Mouse (Mus musculus) erythroblast, embryonic 14.5 days (primary cell): ENCODE data around the gene Znrf3.

ENCODE experiments used
- GATA1 ChIP-seq: IDR thresholded peaks from 2 replicates; pipeline ENCODE4 v1.6.1; 2012; ENCODE audit warnings: low read length, inconsistent platforms, mixed read lengths
- TAL1 ChIP-seq: IDR thresholded peaks from 3 replicates; pipeline ENCODE4 v1.6.1; 2012; ENCODE audit warnings: low read length, inconsistent platforms, mixed read lengths

DNA sequence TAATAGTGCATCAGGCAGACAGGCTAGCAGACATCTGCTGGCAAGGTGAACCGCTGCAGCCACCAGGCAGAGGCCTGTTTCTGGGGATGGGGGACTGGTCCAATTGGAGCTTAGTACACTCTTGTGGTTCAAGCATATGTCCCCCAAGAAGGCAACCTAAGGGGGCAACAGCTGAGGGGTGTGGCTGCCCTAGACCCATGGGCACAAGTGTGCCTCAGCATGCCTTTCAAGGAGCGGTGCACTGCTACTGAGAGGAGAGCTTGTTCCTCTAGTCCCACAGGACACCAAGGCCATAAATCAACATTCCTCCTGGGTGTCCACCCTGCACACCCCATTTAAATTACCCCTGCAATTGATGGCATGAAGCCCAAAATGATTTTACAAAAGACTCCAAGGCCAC is 166.2 kb downstream of the Znrf3 start:
- TF ChIP-seq GATA1 (no peak), TAL1 (no peak)
